Mouse (Mus musculus): ENCODE measurements around the gene Hdac10.

- TF ChIP-seq POLR2A (IDR thresholded peaks at IDR 0.05; ENCODE audit: low read depth, low read length) (no peak), ETS1 (conservative IDR thresholded peaks at IDR 0.05; ENCODE audit: low read depth, low read length) (no peak), TCF12 (IDR thresholded peaks at IDR 0.05; ENCODE audit: low read depth, low read length) (no peak), GABPA (IDR thresholded peaks at IDR 0.05; ENCODE audit: insufficient replicate concordance, low read depth, low read length) (no peak), HCFC1 (IDR thresholded peaks at IDR 0.05; ENCODE audit: low read depth, low read length) (no peak), CTCF (conservative IDR thresholded peaks at IDR 0.05 in 1 of 2, IDR thresholded peaks at IDR 0.05 in 1 of 2; ENCODE audit: low read depth in 2 of 2, low read length in 2 of 2) (no peak), ZKSCAN1 (IDR thresholded peaks at IDR 0.05; ENCODE audit: borderline replicate concordance, low read depth, low read length) (no peak), NELFE (IDR thresholded peaks at IDR 0.05; ENCODE audit: low read depth, low read length) (no peak), IRF4 (IDR thresholded peaks at IDR 0.05; ENCODE audit: low read depth, low read length) (no peak), ZMIZ1 (IDR thresholded peaks at IDR 0.05; ENCODE audit: low read depth, low read length) (no peak), EP300 (IDR thresholded peaks at IDR 0.05; ENCODE audit: low read length) (no peak)
Measured at GRCm38 (mm10) chr15:89144965-89145364, 16.5 kb upstream of the Hdac10 start.
